Mouse (Mus musculus) C2C12 (cell line): ENCODE measurements around the gene Trim13.
"Not testable (repeated sequence)": the region's sequence is repeated elsewhere in the genome, so short reads cannot be mapped to it uniquely, and the experiment has no call there.

ENCODE experiments used
- CTCF ChIP-seq: IDR thresholded peaks from one replicate; pipeline ENCODE4 v1.5.1; 2011; ENCODE audit not compliant: control insufficient read depth, insufficient read depth, insufficient read length
- MAX ChIP-seq: IDR thresholded peaks from one replicate; pipeline ENCODE4 v1.6.1; 2011; ENCODE audit warnings: mild to moderate bottlenecking, control low read depth
- MYOG ChIP-seq: IDR thresholded peaks from one replicate; pipeline ENCODE4 v1.6.1; 2011; ENCODE audit not compliant: control insufficient read depth, insufficient read length; ENCODE audit errors: extremely low read depth
- USF1 ChIP-seq: IDR thresholded peaks from one replicate; pipeline ENCODE4 v1.6.1; 2011; ENCODE audit warnings: low read depth, mild to moderate bottlenecking, control low read depth, moderate library complexity

- not testable (repeated sequence) for TF ChIP-seq MYOG, CTCF, MAX, USF1
These were observed 31.8 kb upstream of the Trim13 start for GRCm38 (mm10) chr14:61566211-61566610.
